Mouse (Mus musculus): Measurements from ENCODE around the gene Pdzrn3. TPM values are rescaled to one million over a fixed set of nuclear protein-coding genes. Genes with fewer than 3 reads are reported as not detected.

The Pdzrn3 gene
- polyA plus RNA-seq, 1 experiment from 2014 or later = 0.54 TPM

DNA sequence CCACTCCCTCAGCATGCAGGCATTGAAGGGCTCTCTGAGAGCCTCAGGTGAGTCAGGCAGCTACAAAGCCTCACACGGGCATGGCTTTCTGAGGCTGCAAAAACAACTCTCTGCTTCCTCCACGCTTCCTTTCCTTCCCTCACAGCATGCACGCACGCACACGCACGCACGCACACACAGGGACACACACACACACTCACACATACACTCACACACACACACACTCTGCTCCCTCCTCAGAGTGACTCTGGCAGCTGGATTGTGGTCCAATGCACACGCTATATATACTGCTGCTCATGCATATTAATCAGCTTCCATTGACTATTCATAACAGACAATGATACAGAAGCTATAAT is 178.8 kb downstream of the Pdzrn3 start:
- Histone ChIP-seq H3K36me3 (ENCODE audit: control insufficient read depth, insufficient read depth) (no peaks in the 10 kb centered on the region), H3K4me1 (ENCODE audit: control insufficient read depth, low read depth, low read length) (no peaks in the 10 kb centered on the region), H3K4me3 (ENCODE audit: low read depth, low read length) (no peak overlapping the region), H3K27me3 (ENCODE audit: control insufficient read depth, insufficient read depth, low read depth, low read length) (peaks cover 2% of the 10 kb centered on the region; the same call in 1 of the 2 replicates), H3K9ac (ENCODE audit: low read depth, low read length) (no peak overlapping the region), H3K9me3 (replicated peaks; ENCODE audit: control insufficient read depth, low read length) (no peaks in the 10 kb centered on the region), H3K4me2 (ENCODE audit: low read depth, low read length) (no peak overlapping the region), H3K27ac (ENCODE audit: low read length) (no peak overlapping the region)
- ATAC-seq (ENCODE audit: low read depth) = no peak
- 16% methylated on average over 8 of the region's 8 CpGs for WGBS (ENCODE audit: insufficient replicate concordance)

- no peak overlapping the region for H3K9ac ChIP-seq (ENCODE audit: low read depth, low read length)
- no peak overlapping the region for H3K4me3 ChIP-seq (ENCODE audit: low read depth, low read length)
- H3K27me3 ChIP-seq (ENCODE audit: control insufficient read depth, insufficient read depth, low read depth, low read length) = peaks cover 2% of the 10 kb centered on the region; the same call in 1 of the 2 replicates
- H3K4me2 ChIP-seq (ENCODE audit: low read depth, low read length) = no peak overlapping the region
- no peak for ATAC-seq (ENCODE audit: low read depth)
- H3K36me3 ChIP-seq (ENCODE audit: control insufficient read depth, insufficient read depth) = no peaks in the 10 kb centered on the region
- H3K9me3 ChIP-seq (replicated peaks; ENCODE audit: control insufficient read depth, low read length) = no peaks in the 10 kb centered on the region
- no peak overlapping the region for H3K27ac ChIP-seq (ENCODE audit: low read length)
- H3K4me1 ChIP-seq (ENCODE audit: control insufficient read depth, low read depth, low read length) = no peaks in the 10 kb centered on the region
- WGBS (ENCODE audit: insufficient replicate concordance) = 20% methylated on average over 24 of the region's 24 CpGs
These were observed 179.3 kb downstream of the Pdzrn3 start for GRCm38 (mm10) chr6:101198284-101198942.

DNA sequence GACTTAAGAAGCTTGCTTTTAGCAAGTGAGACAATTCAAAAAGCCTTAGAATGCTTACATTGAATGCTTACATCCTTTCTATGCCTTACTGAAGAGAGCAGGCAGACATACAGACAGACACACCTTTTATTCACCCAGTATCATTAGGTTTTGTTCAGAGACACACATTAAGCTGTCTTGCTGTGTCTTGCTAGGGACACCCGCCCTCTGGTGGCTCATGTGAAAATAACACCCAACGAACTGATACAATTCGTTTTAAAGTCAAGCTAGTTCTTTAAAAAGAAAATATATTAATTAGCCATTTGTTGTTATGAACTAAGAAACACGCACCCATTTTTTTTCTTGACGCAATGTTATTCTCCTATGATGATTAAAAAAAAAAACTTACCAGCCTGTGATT is 180.1 kb downstream of the Pdzrn3 start:
- H3K36me3 ChIP-seq (ENCODE audit: control insufficient read depth, insufficient read depth) = no peaks in the 10 kb centered on the region
- H3K27ac ChIP-seq (ENCODE audit: low read length) = no peak overlapping the region
- H3K9me3 ChIP-seq (replicated peaks; ENCODE audit: control insufficient read depth, low read length) = no peaks in the 10 kb centered on the region
- H3K9ac ChIP-seq (ENCODE audit: low read depth, low read length) = no peak overlapping the region
- H3K27me3 ChIP-seq (ENCODE audit: control insufficient read depth, insufficient read depth, low read depth, low read length) = peaks cover 2% of the 10 kb centered on the region; the same call in 1 of the 2 replicates
- no peak for ATAC-seq (ENCODE audit: low read depth)
- H3K4me3 ChIP-seq (ENCODE audit: low read depth, low read length) = no peak overlapping the region
- 14% methylated on average over 5 of the region's 5 CpGs for WGBS (ENCODE audit: insufficient replicate concordance)
- H3K4me1 ChIP-seq (ENCODE audit: control insufficient read depth, low read depth, low read length) = no peaks in the 10 kb centered on the region
- no peak overlapping the region for H3K4me2 ChIP-seq (ENCODE audit: low read depth, low read length)

- WGBS (ENCODE audit: insufficient replicate concordance) = 40% methylated on average over 5 of the region's 5 CpGs
- H3K27ac ChIP-seq (ENCODE audit: low read length) = no peak overlapping the region
- H3K9me3 ChIP-seq (replicated peaks; ENCODE audit: control insufficient read depth, low read length) = no peaks in the 10 kb centered on the region
- ATAC-seq (ENCODE audit: low read depth) = no peak
- H3K9ac ChIP-seq (ENCODE audit: low read depth, low read length) = no peak overlapping the region
- no peak overlapping the region for H3K4me3 ChIP-seq (ENCODE audit: low read depth, low read length)
- peaks cover 2% of the 10 kb centered on the region; the same call in 1 of the 2 replicates for H3K27me3 ChIP-seq (ENCODE audit: control insufficient read depth, insufficient read depth, low read depth, low read length)
- no peaks in the 10 kb centered on the region for H3K36me3 ChIP-seq (ENCODE audit: control insufficient read depth, insufficient read depth)
- H3K4me1 ChIP-seq (ENCODE audit: control insufficient read depth, low read depth, low read length) = no peaks in the 10 kb centered on the region
- no peak overlapping the region for H3K4me2 ChIP-seq (ENCODE audit: low read depth, low read length)
These were observed 181.8 kb downstream of the Pdzrn3 start for GRCm38 (mm10) chr6:101195891-101196290.

GRCm38 (mm10) chr6:101194386-101194925 is 183.2 kb downstream of the Pdzrn3 start:
- H3K27ac ChIP-seq (ENCODE audit: low read length) = no peak overlapping the region
- WGBS (ENCODE audit: insufficient replicate concordance) = 58% methylated on average over 8 of the region's 8 CpGs
- peaks cover 2% of the 10 kb centered on the region; the same call in 1 of the 2 replicates for H3K27me3 ChIP-seq (ENCODE audit: control insufficient read depth, insufficient read depth, low read depth, low read length)
- no peaks in the 10 kb centered on the region for H3K4me1 ChIP-seq (ENCODE audit: control insufficient read depth, low read depth, low read length)
- no peak overlapping the region for H3K9ac ChIP-seq (ENCODE audit: low read depth, low read length)
- H3K4me2 ChIP-seq (ENCODE audit: low read depth, low read length) = no peak overlapping the region
- H3K9me3 ChIP-seq (replicated peaks; ENCODE audit: control insufficient read depth, low read length) = no peaks in the 10 kb centered on the region
- H3K4me3 ChIP-seq (ENCODE audit: low read depth, low read length) = no peak overlapping the region
- H3K36me3 ChIP-seq (ENCODE audit: control insufficient read depth, insufficient read depth) = no peaks in the 10 kb centered on the region
- no peak for ATAC-seq (ENCODE audit: low read depth)

- Histone ChIP-seq H3K27ac (ENCODE audit: low read length) (no peak overlapping the region), H3K9ac (ENCODE audit: low read depth, low read length) (no peak overlapping the region), H3K9me3 (replicated peaks; ENCODE audit: control insufficient read depth, low read length) (no peaks in the 10 kb centered on the region), H3K4me1 (ENCODE audit: control insufficient read depth, low read depth, low read length) (no peaks in the 10 kb centered on the region), H3K4me3 (ENCODE audit: low read depth, low read length) (no peak overlapping the region), H3K36me3 (ENCODE audit: control insufficient read depth, insufficient read depth) (no peaks in the 10 kb centered on the region), H3K27me3 (ENCODE audit: control insufficient read depth, insufficient read depth, low read depth, low read length) (no peaks in the 10 kb centered on the region), H3K4me2 (ENCODE audit: low read depth, low read length) (no peak overlapping the region)
- ATAC-seq (ENCODE audit: low read depth) = no peak
- 74% methylated on average over 5 of the region's 5 CpGs for WGBS (ENCODE audit: insufficient replicate concordance)
These were observed 186.1 kb downstream of the Pdzrn3 start for GRCm38 (mm10) chr6:101191576-101191975.

DNA sequence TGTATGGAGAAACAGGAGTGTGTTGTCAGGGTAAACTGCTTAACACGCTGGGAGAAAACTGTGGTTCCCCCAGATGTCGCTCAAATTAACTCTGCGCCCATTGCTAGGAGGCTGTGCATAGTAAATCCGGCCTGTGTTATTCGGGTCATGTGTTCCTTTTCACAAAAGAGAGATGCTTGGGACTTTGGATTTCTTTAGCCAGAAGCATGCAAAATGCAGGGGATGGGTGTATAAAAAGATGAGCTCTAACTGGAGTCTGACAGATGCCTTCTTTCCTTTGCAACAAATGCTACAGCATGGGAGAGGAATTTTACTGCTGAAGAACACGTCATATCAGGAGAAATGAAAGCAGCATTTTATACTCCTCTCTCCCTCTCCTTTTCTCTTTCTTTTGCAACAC is 190.4 kb downstream of the Pdzrn3 start:
- ATAC-seq (ENCODE audit: low read depth) = no peak
- WGBS (ENCODE audit: insufficient replicate concordance) = 60% methylated on average over 6 of the region's 6 CpGs
- H3K9me3 ChIP-seq (replicated peaks; ENCODE audit: control insufficient read depth, low read length) = no peaks in the 10 kb centered on the region
- H3K9ac ChIP-seq (ENCODE audit: low read depth, low read length) = no peak overlapping the region
- no peak overlapping the region for H3K4me2 ChIP-seq (ENCODE audit: low read depth, low read length)
- no peaks in the 10 kb centered on the region for H3K36me3 ChIP-seq (ENCODE audit: control insufficient read depth, insufficient read depth)
- no peaks in the 10 kb centered on the region for H3K4me1 ChIP-seq (ENCODE audit: control insufficient read depth, low read depth, low read length)
- H3K4me3 ChIP-seq (ENCODE audit: low read depth, low read length) = no peak overlapping the region
- H3K27me3 ChIP-seq (ENCODE audit: control insufficient read depth, insufficient read depth, low read depth, low read length) = no peaks in the 10 kb centered on the region
- no peak overlapping the region for H3K27ac ChIP-seq (ENCODE audit: low read length)

- H3K36me3 ChIP-seq (ENCODE audit: control insufficient read depth, insufficient read depth) = no peaks in the 10 kb centered on the region
- no peak overlapping the region for H3K9ac ChIP-seq (ENCODE audit: low read depth, low read length)
- ATAC-seq (ENCODE audit: low read depth) = no peak
- WGBS (ENCODE audit: insufficient replicate concordance) = 14% methylated on average over 3 of the region's 3 CpGs
- no peak overlapping the region for H3K27ac ChIP-seq (ENCODE audit: low read length)
- H3K4me2 ChIP-seq (ENCODE audit: low read depth, low read length) = no peak overlapping the region
- no peak overlapping the region for H3K4me3 ChIP-seq (ENCODE audit: low read depth, low read length)
- no peaks in the 10 kb centered on the region for H3K4me1 ChIP-seq (ENCODE audit: control insufficient read depth, low read depth, low read length)
- no peaks in the 10 kb centered on the region for H3K9me3 ChIP-seq (replicated peaks; ENCODE audit: control insufficient read depth, low read length)
- no peaks in the 10 kb centered on the region for H3K27me3 ChIP-seq (ENCODE audit: control insufficient read depth, insufficient read depth, low read depth, low read length)
These were observed 190.8 kb downstream of the Pdzrn3 start for GRCm38 (mm10) chr6:101186887-101187286.

- 59% methylated on average over 10 of the region's 10 CpGs for WGBS (ENCODE audit: insufficient replicate concordance)
- no peak overlapping the region for H3K27ac ChIP-seq (ENCODE audit: low read length)
- ATAC-seq (ENCODE audit: low read depth) = no peak
- no peaks in the 10 kb centered on the region for H3K27me3 ChIP-seq (ENCODE audit: control insufficient read depth, insufficient read depth, low read depth, low read length)
- no peak overlapping the region for H3K9ac ChIP-seq (ENCODE audit: low read depth, low read length)
- H3K4me1 ChIP-seq (ENCODE audit: control insufficient read depth, low read depth, low read length) = no peaks in the 10 kb centered on the region
- no peaks in the 10 kb centered on the region for H3K9me3 ChIP-seq (replicated peaks; ENCODE audit: control insufficient read depth, low read length)
- no peaks in the 10 kb centered on the region for H3K36me3 ChIP-seq (ENCODE audit: control insufficient read depth, insufficient read depth)
- H3K4me2 ChIP-seq (ENCODE audit: low read depth, low read length) = no peak overlapping the region
- H3K4me3 ChIP-seq (ENCODE audit: low read depth, low read length) = no peak overlapping the region
These were observed 193.5 kb downstream of the Pdzrn3 start for GRCm38 (mm10) chr6:101184103-101184785.

Measured in liver, embryonic 16.5 days (tissue).